Mouse (Mus musculus) small intestine, adult 2 months (tissue): ENCODE measurements around the gene Abca7. TPM values are rescaled to one million over a fixed set of nuclear protein-coding genes. Genes with fewer than 3 reads are reported as not detected.
A peak's percentile ranks its signal among the peaks of the same experiment; 100 is the strongest.

Experiments
- H3K27ac ChIP-seq: fragments of 200-500 bp; 2 replicates; pipeline ENCODE4 v1.5.1; 2012; ENCODE audit warnings: low read depth, low read length, control low read depth, inconsistent platforms; ENCODE audit not compliant: insufficient read depth
- H3K27me3 ChIP-seq: fragments of 200-500 bp; 2 replicates; pipeline ENCODE4 v1.6.1; 2012; ENCODE audit warnings: mild to moderate bottlenecking, moderate library complexity, low read length, inconsistent platforms; ENCODE audit not compliant: control insufficient read depth, insufficient read depth
- H3K36me3 ChIP-seq: fragments of 200-500 bp; 2 replicates; pipeline ENCODE4 v1.6.1; 2012; ENCODE audit warnings: mild to moderate bottlenecking, low read length, control low read depth, inconsistent platforms; ENCODE audit not compliant: control insufficient read depth, insufficient read depth
- H3K4me1 ChIP-seq: fragments of 200-500 bp; 2 replicates; pipeline ENCODE4 v1.6.1; 2012; ENCODE audit warnings: low read length, inconsistent platforms, mixed read lengths; ENCODE audit not compliant: control insufficient read depth, insufficient read depth, insufficient read length
- H3K4me3 ChIP-seq: fragments of 200-500 bp; 2 replicates; pipeline ENCODE4 v1.5.1; 2012; ENCODE audit warnings: low read depth, mild to moderate bottlenecking, control low read depth, inconsistent platforms, low read length, moderate library complexity
- CTCF ChIP-seq: fragments of 200-500 bp; IDR thresholded peaks from 2 replicates; pipeline ENCODE4 v1.5.1; 2012; ENCODE audit warnings: low read depth, mild to moderate bottlenecking, control low read depth, inconsistent platforms, low read length, moderate library complexity, mixed read lengths; ENCODE audit not compliant: insufficient replicate concordance, insufficient read length; ENCODE audit errors: extremely low read depth
- POLR2A ChIP-seq: fragments of 200-500 bp; IDR thresholded peaks from 2 replicates; pipeline ENCODE4 v1.6.1; 2012; ENCODE audit warnings: low read depth, mild to moderate bottlenecking, control low read depth, inconsistent platforms, low read length, moderate library complexity
- WGBS: fragments of 180-500 bp; shearing (Covaris S2); methylation state at CpG from one replicate; pipeline ENCODE4 v1.1.7; 2018; 5-methylcytosine and 5-hydroxymethylcytosine counted together
- polyA plus RNA-seq: library from polyadenylated mRNA; depleted of rRNA; stranded (reverse); fragments of >200 nt; gene quantifications from 2 replicates; pipeline ENCODE4 v1.2.3, GENCODE M21; 2012

The Abca7 gene
- polyA plus RNA-seq, 1 experiment: 33.4 TPM

DNA sequence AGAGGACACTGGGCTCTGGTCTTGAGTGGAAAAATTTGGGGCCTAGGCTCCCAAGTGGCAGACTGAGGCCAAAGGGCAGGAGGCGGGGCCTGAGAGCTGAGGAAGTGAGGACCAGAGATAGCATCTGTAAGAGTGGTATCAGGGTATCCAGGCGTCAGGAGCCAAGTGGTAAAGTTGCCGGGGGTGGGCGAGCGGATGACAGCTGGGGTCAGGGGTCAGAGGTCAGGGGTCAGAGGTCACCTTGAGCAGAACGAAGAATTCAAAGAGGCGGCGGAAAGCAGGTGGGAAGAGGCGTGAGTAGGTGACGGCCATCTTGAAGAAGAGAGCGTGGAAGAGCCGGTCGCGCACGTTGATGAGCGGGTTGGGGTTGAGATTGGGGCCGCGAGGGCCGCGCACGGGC is 12.6 kb upstream of the Abca7 start:
- Histone ChIP-seq H3K4me3 (peak overlapping the region; percentile 91), H3K27me3 (no peaks in the 10 kb centered on the region), H3K36me3 (peaks cover 2% of the 10 kb centered on the region), H3K27ac (peak overlapping the region; percentile 63), H3K4me1 (peaks cover 27% of the 10 kb centered on the region)
- TF ChIP-seq CTCF: 0 out of 2 replicates have a peak, but pooled peaks have one; percentile 1
- no peak for TF ChIP-seq POLR2A
- 2% methylated on average over 21 of the region's 21 CpGs for WGBS

DNA sequence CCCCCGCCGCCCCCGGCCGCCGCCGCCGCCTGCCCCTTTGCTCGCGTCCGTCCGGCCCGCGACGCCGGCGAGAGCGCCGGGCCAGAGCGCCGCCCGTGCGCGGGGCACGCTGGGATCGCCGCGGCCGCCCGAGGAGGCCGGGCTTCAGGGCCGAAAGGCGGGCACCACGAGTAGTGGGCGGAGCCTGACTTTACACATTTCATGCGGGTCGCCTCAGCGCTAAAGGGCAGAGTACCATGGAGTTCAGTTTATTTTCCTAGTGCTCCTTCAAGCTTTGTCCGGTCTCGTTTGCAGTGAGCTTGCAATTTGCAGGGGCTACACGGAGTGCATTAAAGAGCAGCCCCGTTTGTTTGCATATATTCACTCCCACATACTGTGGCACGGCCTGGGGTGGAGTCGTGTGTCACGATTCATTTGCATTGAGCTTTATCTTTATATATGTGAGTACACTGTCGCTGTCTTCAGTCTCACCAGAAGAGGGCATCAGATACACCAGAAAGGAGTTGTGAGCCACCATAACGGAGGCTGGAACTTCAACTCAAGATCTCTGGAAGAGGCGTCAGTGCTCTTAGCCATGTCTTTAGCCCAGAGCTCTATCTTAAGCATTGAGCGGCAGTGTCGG is 12.0 kb upstream of the Abca7 start, which contains the start of gene Tmem259:
Gene Tmem259, minus strand, starts transcription at position 136 of the 622 bp plus-strand sequence.
- Histone ChIP-seq H3K4me1 (peaks cover 27% of the 10 kb centered on the region), H3K4me3 (peak within 1 kb of the TSS; percentile 91), H3K27ac (peak within 1 kb of the TSS; percentile 94), H3K36me3 (no peaks in the 10 kb centered on the region), H3K27me3 (no peaks in the 10 kb centered on the region)
- WGBS: under 1% methylated on average over 49 of the region's 49 CpGs
- TF ChIP-seq POLR2A (no peak), CTCF (peak; percentile 51; the same call in 1 of the 2 replicates)

DNA sequence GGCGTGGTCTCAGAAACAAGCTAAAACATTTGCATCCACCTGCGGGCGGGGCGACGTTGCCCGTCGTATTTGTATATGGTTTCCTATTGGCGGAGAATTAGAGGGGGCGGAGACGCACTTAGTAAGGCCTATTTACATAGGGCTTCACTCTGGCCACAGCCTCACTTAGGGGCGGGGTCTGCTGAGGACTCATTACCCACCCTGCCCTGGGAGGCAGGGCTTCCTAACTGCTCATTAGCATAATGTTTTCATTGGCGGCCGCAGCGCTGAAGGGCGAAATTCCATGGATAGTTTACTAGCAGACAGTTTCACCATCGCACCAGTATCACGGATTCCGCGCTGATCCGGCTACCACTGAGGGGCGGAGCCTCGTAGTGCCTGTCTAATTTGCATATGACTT is 11.4 kb upstream of the Abca7 start:
- TF ChIP-seq POLR2A (no peak; the same call in 1 of the 2 replicates), CTCF (no peak)
- 1% methylated on average over 22 of the region's 22 CpGs for WGBS
- no peaks in the 10 kb centered on the region for H3K27me3 ChIP-seq
- H3K27ac ChIP-seq: peak overlapping the region; percentile 94
- peaks cover 27% of the 10 kb centered on the region for H3K4me1 ChIP-seq
- H3K4me3 ChIP-seq: peak overlapping the region; percentile 68
- no peaks in the 10 kb centered on the region for H3K36me3 ChIP-seq

DNA sequence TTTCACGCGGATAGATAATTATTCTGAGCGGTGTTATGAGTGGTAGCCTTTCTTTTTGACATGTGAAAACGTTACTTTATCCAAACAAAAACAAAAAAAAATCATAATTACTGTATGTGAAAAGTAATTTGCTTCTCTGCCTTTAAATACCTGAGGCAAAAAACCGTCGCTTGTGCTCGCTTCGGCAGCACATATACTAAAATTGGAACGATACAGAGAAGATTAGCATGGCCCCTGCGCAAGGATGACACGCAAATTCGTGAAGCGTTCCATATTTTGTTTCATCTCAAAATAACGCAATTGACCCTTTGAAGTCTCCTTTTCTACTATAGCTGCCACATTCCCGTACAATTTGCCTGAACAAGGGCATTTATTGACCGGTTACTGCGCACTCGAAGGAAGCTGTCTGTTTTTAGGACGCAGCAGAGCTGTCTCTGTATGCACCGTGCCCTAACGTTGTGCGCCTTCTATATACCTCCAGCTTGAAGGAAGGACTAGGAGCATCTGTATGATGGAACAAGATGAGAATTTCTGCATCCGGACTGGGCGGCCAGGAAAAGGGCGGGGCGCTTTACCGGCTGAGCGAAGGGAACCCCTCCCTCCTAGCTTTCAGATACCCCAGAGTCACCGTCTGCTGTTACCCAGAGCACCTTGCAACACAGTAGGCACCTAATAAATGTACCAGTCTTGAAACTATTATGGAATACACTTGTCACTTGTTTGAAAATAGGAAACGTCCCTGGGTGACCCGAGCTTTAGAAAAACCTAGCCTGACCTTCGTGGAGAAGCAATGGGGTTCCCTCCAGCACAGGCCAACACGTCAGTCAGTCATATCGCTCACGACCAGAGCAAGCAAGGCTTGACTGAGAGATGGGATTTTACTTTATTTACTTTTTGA is 10.7 kb upstream of the Abca7 start:
- Histone ChIP-seq H3K27ac (peak overlapping the region; percentile 94), H3K36me3 (no peaks in the 10 kb centered on the region), H3K4me1 (peaks cover 27% of the 10 kb centered on the region), H3K4me3 (peak overlapping the region; percentile 68), H3K27me3 (no peaks in the 10 kb centered on the region)
- 1% methylated on average over 35 of the region's 35 CpGs for WGBS
- TF ChIP-seq CTCF (no peak), POLR2A (no peak)

DNA sequence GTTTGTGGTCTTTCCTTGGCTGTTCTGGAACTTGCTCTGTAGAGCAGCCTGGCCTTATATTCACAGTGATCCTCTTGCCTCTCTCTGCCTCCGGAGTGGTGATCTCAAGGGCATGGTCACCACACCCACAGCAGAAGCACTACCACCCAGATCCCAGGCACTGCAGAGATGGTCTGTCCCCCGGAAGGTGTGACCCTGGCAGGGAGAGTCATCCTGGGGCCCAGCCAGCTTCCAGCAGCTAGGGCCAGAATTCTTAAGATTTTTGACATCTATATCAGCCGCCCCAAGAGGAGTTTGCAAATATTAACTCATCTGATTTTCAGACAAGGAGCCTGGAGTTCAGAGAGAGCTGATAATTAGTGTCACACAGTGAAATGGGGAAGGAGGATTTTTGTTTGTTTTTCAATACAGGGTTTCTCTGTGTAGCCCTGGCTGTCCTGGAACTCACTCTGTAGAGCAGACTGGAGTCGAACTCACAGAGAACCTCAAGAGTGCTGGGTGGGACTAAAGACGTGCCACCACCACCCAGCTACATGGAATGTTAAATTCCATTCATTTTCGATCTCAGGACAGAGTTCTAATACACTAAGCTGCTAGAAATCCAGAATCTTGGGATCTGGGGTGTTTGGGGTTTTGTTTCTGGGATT is 9.9 kb upstream of the Abca7 start:
- Histone ChIP-seq H3K27me3 (no peaks in the 10 kb centered on the region), H3K27ac (peak overlapping the region; percentile 91), H3K4me3 (peak overlapping the region; percentile 56; the same call in 1 of the 2 replicates), H3K36me3 (no peaks in the 10 kb centered on the region), H3K4me1 (peaks cover 27% of the 10 kb centered on the region)
- 12% methylated on average over 6 of the region's 6 CpGs for WGBS
- TF ChIP-seq CTCF (no peak), POLR2A (no peak)

DNA sequence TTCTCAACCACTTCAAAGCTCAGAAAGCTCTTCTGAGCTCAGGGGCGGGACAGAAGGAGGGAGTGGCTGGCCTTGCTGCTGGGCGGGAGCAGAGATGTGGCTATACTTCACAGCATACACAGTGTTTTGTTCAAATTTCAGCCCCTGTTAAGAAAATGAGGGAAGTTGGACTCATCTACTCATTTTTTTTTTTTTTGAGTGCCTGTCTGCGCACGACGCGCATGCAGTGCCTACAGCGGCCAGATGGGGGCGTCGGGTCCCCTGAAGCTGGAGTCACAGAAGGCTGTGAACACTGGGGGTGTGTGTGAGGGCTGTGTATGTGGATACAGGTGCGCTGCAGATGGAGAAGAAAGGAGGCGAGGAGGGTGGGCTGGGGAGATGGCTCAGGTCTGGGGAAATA is 9.3 kb upstream of the Abca7 start:
- WGBS: 0% methylated on average over 11 of the region's 11 CpGs
- Histone ChIP-seq H3K27ac (peak overlapping the region; percentile 91), H3K4me3 (0 out of 2 replicates have a peak overlapping the region, but pooled peaks have one; percentile 4), H3K27me3 (no peaks in the 10 kb centered on the region), H3K36me3 (no peaks in the 10 kb centered on the region), H3K4me1 (peaks cover 27% of the 10 kb centered on the region)
- TF ChIP-seq CTCF (peak; percentile 91), POLR2A (no peak)
